Mouse (Mus musculus) midbrain, embryonic 14.5 days (tissue): Measurements from ENCODE around the gene Fermt2. TPM values are rescaled to one million over a fixed set of nuclear protein-coding genes. Genes with fewer than 3 reads are reported as not detected.

Experiments
- ATAC-seq: fragments of 200-750 bp; cut with Nextera tagmentation; 2 replicates; pipeline ENCODE4 v1.8.0; 2017; ENCODE audit warnings: moderate number of reproducible peaks, moderate library complexity; ENCODE audit not compliant: low FRiP score, low TSS enrichment
- DNase-seq: peaks from one replicate; pipeline ENCODE4 v3.0.0-alpha.2; 2015
- H3K27ac ChIP-seq: fragments of 300-500 bp; sonication (generic); replicated peaks from 2 replicates; pipeline ENCODE4 v1.5.1; 2014; ENCODE audit warnings: mild to moderate bottlenecking, low read depth, low read length, moderate library complexity
- H3K27me3 ChIP-seq: fragments of 300-500 bp; sonication (generic); 2 replicates; pipeline ENCODE4 v1.6.1; 2014; ENCODE audit warnings: low read length, control low read depth, mixed read lengths; ENCODE audit not compliant: control insufficient read depth, insufficient read depth
- H3K36me3 ChIP-seq: fragments of 300-500 bp; sonication (generic); 2 replicates; pipeline ENCODE4 v1.6.1; 2014; ENCODE audit warnings: low read length, control low read depth; ENCODE audit not compliant: control insufficient read depth, insufficient read depth
- H3K4me1 ChIP-seq: fragments of 300-500 bp; sonication (generic); 2 replicates; pipeline ENCODE4 v1.6.1; 2014; ENCODE audit warnings: mild to moderate bottlenecking, antibody characterized with exemption, low read length, control low read depth; ENCODE audit not compliant: control insufficient read depth, insufficient read depth
- H3K4me2 ChIP-seq: fragments of 300-500 bp; sonication (generic); 2 replicates; pipeline ENCODE4 v1.6.1; 2014; ENCODE audit warnings: mild to moderate bottlenecking, low read length, moderate library complexity
- H3K4me3 ChIP-seq: fragments of 300-500 bp; sonication (generic); replicated peaks from 2 replicates; pipeline ENCODE4 v1.5.1; 2014; ENCODE audit warnings: low read depth, low read length
- H3K9ac ChIP-seq: fragments of 300-500 bp; sonication (generic); replicated peaks from 2 replicates; pipeline ENCODE4 v1.6.1; 2014; ENCODE audit warnings: mild to moderate bottlenecking, low read length, moderate library complexity
- H3K9me3 ChIP-seq: fragments of 300-500 bp; sonication (generic); 2 replicates; pipeline ENCODE4 v1.6.1; 2016; ENCODE audit warnings: low read length, control low read depth, mixed read lengths; ENCODE audit not compliant: control insufficient read depth
- WGBS: fragments of 180-500 bp; shearing (Covaris S2); extraction: QIAGEN DNeasy Blood & Tissue Kit; methylation state at CpG from one replicate; pipeline ENCODE4 v1.1.7; 2014; 5-methylcytosine and 5-hydroxymethylcytosine counted together
- polyA plus RNA-seq: library from polyadenylated mRNA; unstranded; fragments of >200 nt; fragmentation: Nextera tagmentation; extraction: Ambion mirVana; gene quantifications from 2 replicates; pipeline ENCODE4 v1.2.1, GENCODE M21; 2014

Gene Fermt2
- polyA plus RNA-seq, result 49.1 and 63.8 TPM in 2 replicates

- H3K4me3 ChIP-seq, result peak within 1 kb of the TSS; percentile 79
- ATAC-seq, result peak; percentile 86
- 1% methylated on average over 76 of the region's 126 CpGs for WGBS
Measured at GRCm38 (mm10) chr14:45529411-45530363, at the start of gene Fermt2. Fermt2 (minus strand) TSS chr14:45530118.

GRCm38 (mm10) chr14:45566066-45566937 is 36.4 kb upstream of the Fermt2 start:
- DNase-seq (peak; percentile 85), ATAC-seq (peak; percentile 4; the same call in 1 of the 2 replicates)
- no peaks in the 10 kb centered on the region for H3K36me3 ChIP-seq
- 0 out of 2 replicates have a peak overlapping the region, but pooled peaks have one; percentile 60 for H3K27ac ChIP-seq
- peak overlapping the region; percentile 24 for H3K4me3 ChIP-seq
- H3K9me3 ChIP-seq, result no peaks in the 10 kb centered on the region
- peak overlapping the region; percentile 50 for H3K4me2 ChIP-seq
- H3K4me1 ChIP-seq, result no peaks in the 10 kb centered on the region
- WGBS, result 20% methylated on average over 32 of the region's 33 CpGs
- H3K9ac ChIP-seq, result no peak overlapping the region; the same call in 1 of the 2 replicates
- no peaks in the 10 kb centered on the region for H3K27me3 ChIP-seq

More at GRCm38 (mm10) chr14:45529411-45530363, at the start of gene Fermt2:
- Histone ChIP-seq H3K4me1 (peaks cover 21% of the 10 kb centered on the region; the same call in 1 of the 2 replicates), H3K27ac (peak within 1 kb of the TSS; percentile 90), H3K9me3 (no peaks in the 10 kb centered on the region), H3K4me2 (peak within 1 kb of the TSS; percentile 77), H3K27me3 (no peaks in the 10 kb centered on the region), H3K36me3 (no peaks in the 10 kb centered on the region), H3K9ac (peak within 1 kb of the TSS; percentile 78)
- peak; percentile 89 for DNase-seq

- H3K27me3 ChIP-seq, result no peaks in the 10 kb centered on the region
- no peaks in the 10 kb centered on the region for H3K36me3 ChIP-seq
- WGBS, result 5% methylated on average over 20 of the region's 20 CpGs
- peak overlapping the region; percentile 60 for H3K27ac ChIP-seq
- no peaks in the 10 kb centered on the region for H3K9me3 ChIP-seq
- DNase-seq, result peak; percentile 62
- ATAC-seq, result peak; percentile 28
- H3K4me1 ChIP-seq, result no peaks in the 10 kb centered on the region
- H3K4me3 ChIP-seq, result no peak overlapping the region
- peak overlapping the region; percentile 41 for H3K4me2 ChIP-seq
- no peak overlapping the region; the same call in 1 of the 2 replicates for H3K9ac ChIP-seq
Measured at GRCm38 (mm10) chr14:45565216-45566065, 35.5 kb upstream of the Fermt2 start.

GRCm38 (mm10) chr14:45563577-45563976 is 33.7 kb upstream of the Fermt2 start:
- WGBS, result 89% methylated on average over 1 of the region's 1 CpGs

GRCm38 (mm10) chr14:45561681-45562080 is 31.8 kb upstream of the Fermt2 start:
- DNase-seq, result no peak
- no peak overlapping the region for H3K9ac ChIP-seq
- H3K4me1 ChIP-seq, result no peaks in the 10 kb centered on the region
- 85% methylated on average over 6 of the region's 6 CpGs for WGBS
- H3K4me3 ChIP-seq, result no peak overlapping the region
- no peak overlapping the region for H3K27ac ChIP-seq
- no peaks in the 10 kb centered on the region for H3K9me3 ChIP-seq
- no peaks in the 10 kb centered on the region for H3K27me3 ChIP-seq
- no peak overlapping the region for H3K4me2 ChIP-seq
- ATAC-seq, result no peak
- H3K36me3 ChIP-seq, result no peaks in the 10 kb centered on the region

More at GRCm38 (mm10) chr14:45563577-45563976, 33.7 kb upstream of the Fermt2 start:
- no peaks in the 10 kb centered on the region for H3K9me3 ChIP-seq
- H3K9ac ChIP-seq, result no peak overlapping the region
- DNase-seq (peak; percentile 44), ATAC-seq (peak; percentile 44; the same call in 1 of the 2 replicates)
- no peak overlapping the region for H3K4me2 ChIP-seq
- no peak overlapping the region for H3K27ac ChIP-seq
- no peaks in the 10 kb centered on the region for H3K27me3 ChIP-seq
- H3K4me3 ChIP-seq, result no peak overlapping the region
- no peaks in the 10 kb centered on the region for H3K4me1 ChIP-seq
- H3K36me3 ChIP-seq, result no peaks in the 10 kb centered on the region

GRCm38 (mm10) chr14:45559018-45559417 is 29.1 kb upstream of the Fermt2 start:
- DNase-seq (no peak), ATAC-seq (no peak)
- Histone ChIP-seq H3K36me3 (no peaks in the 10 kb centered on the region), H3K4me3 (no peak overlapping the region), H3K27ac (no peak overlapping the region), H3K4me2 (no peak overlapping the region), H3K9ac (no peak overlapping the region), H3K9me3 (no peaks in the 10 kb centered on the region), H3K27me3 (no peaks in the 10 kb centered on the region), H3K4me1 (no peaks in the 10 kb centered on the region)
- WGBS, result 100% methylated on average over 1 of the region's 1 CpGs

GRCm38 (mm10) chr14:45554336-45554735 is 24.4 kb upstream of the Fermt2 start:
- Histone ChIP-seq H3K4me1 (no peaks in the 10 kb centered on the region), H3K9ac (no peak overlapping the region), H3K9me3 (no peaks in the 10 kb centered on the region), H3K4me2 (no peak overlapping the region), H3K4me3 (no peak overlapping the region), H3K27ac (no peak overlapping the region), H3K36me3 (no peaks in the 10 kb centered on the region), H3K27me3 (no peaks in the 10 kb centered on the region)
- WGBS, result 95% methylated on average over 6 of the region's 6 CpGs
- ATAC-seq, result no peak
- DNase-seq, result no peak

GRCm38 (mm10) chr14:45553854-45554253 is 23.9 kb upstream of the Fermt2 start:
- DNase-seq (no peak), ATAC-seq (no peak)
- no peaks in the 10 kb centered on the region for H3K9me3 ChIP-seq
- no peak overlapping the region for H3K9ac ChIP-seq
- H3K27me3 ChIP-seq, result no peaks in the 10 kb centered on the region
- 82% methylated on average over 2 of the region's 2 CpGs for WGBS
- no peak overlapping the region for H3K4me2 ChIP-seq
- H3K36me3 ChIP-seq, result no peaks in the 10 kb centered on the region
- no peak overlapping the region for H3K4me3 ChIP-seq
- no peaks in the 10 kb centered on the region for H3K4me1 ChIP-seq
- no peak overlapping the region for H3K27ac ChIP-seq
